Mouse (Mus musculus) adrenal gland, adult 18-20 months (tissue): ENCODE measurements around the gene Lpin2. TPM values are rescaled to one million over a fixed set of nuclear protein-coding genes. Genes with fewer than 3 reads are reported as not detected.

Experiments used
- DNase-seq, 2 experiments: peaks; one replicate each; pipeline ENCODE4 v3.0.0; 2021 to 2022; ENCODE audit warnings: low spot score in 2 of 2
- long read RNA-seq, 2 experiments: library from polyadenylated mRNA; stranded (forward); transcript quantifications; one replicate each; pipeline ENCODE4 v2.0.0; 2021
- total RNA-seq, 2 experiments: library from RNA; stranded (reverse); gene quantifications; 1 replicate in 1 of 2; 2 replicates in 1 of 2; pipeline ENCODE4 v1.2.3; 2021

Gene Lpin2
- 10 to 100 TPM; 34.4 to 40.1 TPM for total RNA-seq
- long read RNA-seq, experiment 1, partial matches to known transcripts, result 7 of 21 reads
- long read RNA-seq, experiment 1, other reads (novel, unspliced or antisense), result 14 of 21 reads
- long read RNA-seq, experiment 2, partial matches to known transcripts, result 15 of 45 reads
- long read RNA-seq, experiment 2, other reads (novel, unspliced or antisense), result 30 of 45 reads

- DNase-seq, result no peak
Measured at GRCm38 (mm10) chr17:71182211-71182721, at the start of gene Lpin2. Gene Lpin2, plus strand, starts transcription at chr17:71182560.

- DNase-seq, result no peak
Measured at GRCm38 (mm10) chr17:71132856-71133439, 49.4 kb upstream of the Lpin2 start.

- no peak for DNase-seq
Measured at GRCm38 (mm10) chr17:71134441-71134955, 47.9 kb upstream of the Lpin2 start.

GRCm38 (mm10) chr17:71135108-71135507 is 47.3 kb upstream of the Lpin2 start:
- DNase-seq, result no peak

GRCm38 (mm10) chr17:71135866-71136265 is 46.5 kb upstream of the Lpin2 start:
- no peak for DNase-seq

DNA sequence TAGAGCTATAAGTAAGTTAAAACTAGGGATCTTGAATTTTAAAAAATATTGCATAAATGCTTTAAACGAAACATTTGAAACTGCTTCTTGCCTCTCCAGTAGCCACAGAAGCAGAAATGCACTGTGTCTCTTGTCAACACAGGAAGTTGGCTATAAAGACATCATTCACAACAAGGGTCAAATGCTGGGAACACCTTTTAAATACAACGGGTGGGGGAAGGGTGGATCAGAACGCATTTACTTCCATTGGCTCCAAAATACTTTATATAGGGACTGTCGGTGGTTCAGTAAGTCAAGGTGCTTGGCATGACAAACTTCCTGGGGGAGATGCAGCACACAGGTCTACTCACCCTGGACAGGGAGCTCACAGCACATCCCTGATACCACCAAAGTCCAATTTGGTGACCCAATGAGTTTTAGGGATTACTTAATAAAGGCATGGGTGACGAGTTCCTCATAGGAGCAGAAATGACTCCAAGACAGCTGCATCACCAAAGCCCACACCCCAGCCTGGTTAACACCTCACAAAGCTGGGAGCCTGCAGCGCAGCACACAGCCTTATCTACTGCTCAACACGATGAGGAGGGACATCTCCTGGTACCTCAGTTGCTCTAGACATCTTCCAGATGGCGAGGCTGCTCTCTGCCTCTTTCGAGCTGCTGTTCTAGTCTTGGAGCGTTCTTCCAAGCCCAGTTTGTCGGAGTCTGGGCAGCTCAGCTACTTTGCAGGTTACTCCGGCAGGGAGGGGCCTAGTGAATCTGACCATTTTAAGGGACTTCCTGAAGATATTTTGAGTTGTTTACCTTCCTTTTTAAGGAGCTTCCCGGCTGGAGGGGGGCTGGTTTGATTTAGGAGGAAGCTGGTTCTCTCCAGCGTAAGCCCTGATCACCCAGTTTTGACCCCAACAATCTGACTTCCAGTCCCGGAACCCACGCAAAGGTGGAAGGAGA is 45.7 kb upstream of the Lpin2 start:
- DNase-seq, result no peak

DNA sequence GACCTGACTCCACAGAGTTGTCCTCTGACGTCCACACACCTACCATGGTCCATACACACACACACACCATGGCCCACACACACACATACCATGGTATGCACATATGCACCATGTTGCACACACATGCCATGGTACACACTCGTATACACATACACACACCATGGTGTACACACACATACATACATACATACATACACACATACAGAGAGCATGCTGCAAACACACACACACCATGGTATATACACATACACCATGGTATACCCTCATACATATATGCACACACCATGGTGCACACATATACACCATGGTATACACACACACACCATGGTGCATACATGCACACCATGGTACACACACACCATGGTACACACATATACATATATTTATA is 45.0 kb upstream of the Lpin2 start:
- DNase-seq, result no peak

- no peak for DNase-seq
Measured at GRCm38 (mm10) chr17:71142068-71142467, 40.3 kb upstream of the Lpin2 start.

DNA sequence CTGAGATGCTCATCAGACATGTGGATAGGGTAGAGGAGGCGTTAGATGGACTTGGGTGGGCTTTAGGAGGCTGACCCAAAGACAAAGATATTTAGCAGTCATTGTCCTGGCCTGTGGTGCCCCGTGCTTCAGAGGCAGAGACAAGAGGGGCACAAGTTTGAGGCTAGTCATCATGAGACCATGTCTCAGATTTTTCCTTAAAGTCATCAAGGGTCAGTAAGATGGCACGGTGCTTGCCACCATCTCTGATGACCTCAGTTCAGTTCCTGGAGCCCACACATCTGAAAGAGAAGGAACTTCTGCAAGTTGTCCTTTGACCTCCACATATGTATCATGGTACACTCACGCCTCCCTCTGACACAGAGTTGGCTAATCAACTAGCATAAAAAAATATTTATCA is 39.2 kb upstream of the Lpin2 start:
- DNase-seq, result no peak

- DNase-seq, result no peak
Measured at GRCm38 (mm10) chr17:71144322-71145116, 37.8 kb upstream of the Lpin2 start.

DNA sequence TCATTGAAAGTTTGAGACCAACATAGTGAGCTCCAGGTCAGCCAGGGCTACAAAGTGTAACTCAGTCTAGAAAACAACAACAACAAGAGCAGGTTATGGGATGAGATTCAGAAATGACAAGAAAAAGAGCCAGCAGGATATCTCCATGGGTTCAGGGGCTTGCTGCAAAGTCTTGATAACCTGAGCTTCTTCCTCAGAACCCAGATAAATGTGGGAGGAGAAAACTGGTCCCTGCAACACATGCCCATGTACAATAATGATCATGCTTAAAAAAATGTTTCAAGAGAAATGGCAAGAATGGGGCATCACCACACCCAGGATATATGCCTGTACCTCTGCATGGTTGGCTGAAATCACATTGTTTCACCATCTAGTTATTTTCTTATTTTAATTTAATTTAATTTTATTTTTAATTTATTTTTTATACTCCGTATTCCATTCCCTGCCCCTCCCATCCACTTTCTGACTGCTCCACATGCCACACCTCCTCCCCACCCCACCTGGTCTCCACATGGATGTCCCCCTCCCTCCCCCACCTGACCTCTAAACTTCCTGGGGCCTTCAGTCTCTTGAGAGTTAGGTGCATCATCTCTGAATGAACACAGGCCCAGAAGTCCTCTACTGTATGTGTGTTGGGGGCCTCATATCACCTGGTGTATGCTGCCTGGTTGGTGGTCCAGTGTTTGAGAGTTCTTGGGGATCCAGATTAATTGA is 37.0 kb upstream of the Lpin2 start:
- no peak for DNase-seq

DNA sequence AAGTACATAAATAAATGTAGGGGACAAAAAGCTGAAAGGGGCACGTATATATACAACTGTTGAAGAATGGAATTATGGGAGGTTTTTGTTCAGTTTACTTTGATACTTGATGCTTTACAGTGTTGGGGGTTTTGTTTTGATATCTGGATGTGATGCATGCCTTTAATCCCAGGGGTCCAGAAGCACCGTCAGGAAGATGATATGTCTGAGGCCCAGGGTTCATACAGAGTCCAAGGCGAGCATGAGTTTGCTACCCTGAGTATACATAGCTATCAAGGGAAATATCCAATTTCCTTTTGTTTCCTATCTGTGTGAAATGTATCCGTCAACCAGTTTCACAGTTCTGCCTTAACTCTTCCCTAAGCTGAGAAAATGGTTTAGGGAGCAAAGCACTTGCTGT is 29.0 kb upstream of the Lpin2 start:
- DNase-seq, result no peak

DNA sequence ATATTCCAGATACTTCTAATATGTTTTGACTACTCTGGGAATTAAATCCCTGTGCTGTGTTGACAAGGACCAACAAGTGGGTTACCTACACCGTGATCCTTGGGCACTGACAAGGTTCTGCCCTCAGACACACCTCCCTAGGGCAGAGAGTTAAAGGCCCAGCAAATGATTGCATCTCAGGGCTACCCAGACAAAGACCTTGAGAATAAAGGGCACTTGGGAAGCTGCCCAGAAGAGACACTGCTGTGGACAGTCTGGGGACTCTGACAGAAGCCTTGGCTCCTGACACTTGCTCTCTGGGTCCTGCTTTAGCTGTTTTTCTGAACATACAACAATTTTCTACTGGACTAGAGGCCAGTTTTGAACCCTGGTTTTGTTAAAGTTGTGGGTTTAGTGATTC is 27.1 kb upstream of the Lpin2 start:
- DNase-seq, result peak; percentile 39 to 64

- no peak for DNase-seq
Measured at GRCm38 (mm10) chr17:71159152-71159567, 23.2 kb upstream of the Lpin2 start.

- DNase-seq, result no peak
Measured at GRCm38 (mm10) chr17:71159720-71160119, 22.6 kb upstream of the Lpin2 start.

DNA sequence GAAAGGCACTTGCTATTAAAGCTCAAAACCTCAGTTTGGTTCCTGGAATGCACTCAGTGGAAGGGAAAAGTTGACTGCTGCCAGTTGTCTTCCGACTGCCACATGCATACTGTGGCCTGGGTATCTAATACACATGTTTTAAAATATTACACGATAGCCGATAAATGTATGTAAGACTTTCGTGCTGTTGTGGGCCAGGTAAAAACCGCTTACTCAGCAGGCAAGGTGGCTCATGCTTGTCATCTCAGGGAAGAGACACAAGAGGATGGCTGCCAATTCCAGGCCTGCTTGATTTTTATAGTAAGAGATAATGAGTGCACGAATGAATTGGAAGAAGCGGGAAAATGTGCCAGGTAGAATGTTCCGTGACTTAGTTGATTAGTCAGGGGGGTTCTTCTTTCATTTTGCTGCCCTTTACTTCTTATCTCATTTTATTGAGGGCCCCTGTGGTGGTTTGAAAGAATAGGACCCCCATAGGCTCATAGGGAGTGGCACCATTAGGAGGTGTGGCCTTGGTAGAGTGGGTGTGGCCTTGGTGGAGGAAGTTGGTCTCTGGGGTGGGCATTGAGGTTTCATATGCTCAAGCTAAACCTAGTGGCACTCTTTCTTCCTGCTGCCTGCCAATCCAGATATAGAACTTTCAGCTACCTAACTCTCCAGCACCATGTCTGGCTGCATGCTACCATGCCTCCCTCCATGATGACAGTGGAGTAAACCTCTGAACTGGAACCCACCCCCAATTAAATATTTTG is 21.9 kb upstream of the Lpin2 start:
- no peak for DNase-seq

GRCm38 (mm10) chr17:71164991-71165390 is 17.4 kb upstream of the Lpin2 start:
- no peak for DNase-seq

DNA sequence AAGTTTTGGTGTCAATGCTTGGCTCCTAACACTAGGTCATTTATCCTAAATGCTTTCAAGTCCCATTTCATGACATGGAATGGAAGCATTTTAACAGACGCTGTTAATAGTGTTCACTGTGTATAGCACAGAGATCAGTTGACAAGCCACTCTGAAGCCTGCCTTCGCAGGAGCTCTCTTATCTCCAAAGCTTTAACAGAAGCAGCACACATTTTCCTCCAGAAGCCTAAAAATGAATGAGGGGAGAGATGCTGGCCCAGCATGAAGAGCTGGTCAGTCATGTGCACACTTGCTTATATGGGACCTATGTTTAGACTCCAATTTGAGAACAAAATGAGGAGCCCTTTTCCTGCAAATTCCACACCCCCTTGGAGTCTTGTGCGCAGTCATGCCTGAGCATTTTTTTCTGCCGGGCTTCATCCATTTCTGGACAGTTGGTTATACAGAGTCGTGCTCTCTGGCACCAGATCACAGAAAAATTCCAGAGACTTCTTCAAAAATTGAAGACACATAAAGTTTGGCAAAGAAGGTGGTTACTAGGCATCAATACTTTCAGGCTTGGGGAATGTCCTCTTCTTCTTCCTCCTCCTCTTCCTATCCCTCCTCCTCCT is 14.1 kb upstream of the Lpin2 start:
- DNase-seq, result no peak

- no peak for DNase-seq
Measured at GRCm38 (mm10) chr17:71168846-71169245, 13.5 kb upstream of the Lpin2 start.
